Mouse (Mus musculus) lung, postnatal 0 days (tissue): ENCODE data around the gene Trim2.

ENCODE experiments used
- CTCF ChIP-seq: IDR thresholded peaks from 2 replicates; pipeline ENCODE4 v1.5.1; 2016; ENCODE audit warnings: antibody characterized with exemption, mild to moderate bottlenecking
- EP300 ChIP-seq: IDR thresholded peaks from 2 replicates; pipeline ENCODE4 v1.6.1; 2016; ENCODE audit warnings: antibody characterized with exemption, mild to moderate bottlenecking, control low read depth

DNA sequence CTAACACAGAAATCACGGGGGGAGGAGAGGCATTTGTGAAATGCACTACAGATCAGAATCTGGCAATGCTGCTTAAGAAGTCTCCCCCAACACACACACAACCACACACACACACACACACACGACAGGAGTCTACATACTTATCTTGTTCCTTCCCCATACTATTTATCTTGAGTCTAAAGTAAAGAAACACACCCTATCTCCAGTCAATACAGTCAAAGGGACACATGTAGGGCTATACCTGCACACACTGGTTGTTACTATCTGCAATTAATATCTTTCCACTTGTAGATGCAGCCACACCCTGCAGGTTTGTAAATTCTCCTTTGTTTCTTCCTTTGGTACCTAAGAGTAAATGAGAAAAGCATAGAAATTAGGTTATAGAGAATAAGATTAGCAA, 128.8 kb downstream of the Trim2 start:
- TF ChIP-seq CTCF: no peak
- TF ChIP-seq EP300: no peak
